Mouse (Mus musculus) T-helper 2 cell (primary cell): Measurements from ENCODE around the gene Ccni.

Source experiments
- in situ Hi-C: fragments of 300-600 bp; cut with MboI, MseI; formaldehyde crosslinking; loops from one replicate; pipeline ENCODE4 v1.15.1; 2025; ENCODE audit warnings: high pct_unique_total_duplicates

Gene Ccni

DNA sequence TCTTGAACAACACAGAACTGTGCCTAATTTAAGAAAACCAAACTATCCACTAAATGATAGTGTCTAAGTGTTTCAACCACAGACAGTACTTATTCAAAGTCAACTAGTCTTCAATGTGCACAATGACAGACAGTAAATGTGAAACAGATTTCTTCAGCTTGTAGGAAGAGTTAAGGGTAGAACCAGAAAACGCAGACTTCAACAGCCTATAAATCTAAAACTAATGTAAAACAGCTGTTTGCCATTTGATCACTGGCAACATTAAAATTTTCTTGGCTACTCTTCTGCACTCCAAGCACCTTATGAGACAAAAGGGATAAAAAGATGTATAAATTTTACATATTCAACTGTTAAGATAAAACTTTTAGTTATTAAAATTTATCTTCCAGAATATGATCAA lies 5.1 kb downstream of the Ccni start:
- in situ Hi-C loops: no loop called here

GRCm38 (mm10) chr5:93198232-93198631 lies 8.1 kb downstream of the Ccni start:
- in situ Hi-C loops: loop anchor here (10.0 kb wide), 1 partner anchor 1233 kb away; the partner anchor contains the start of gene Rchy1

DNA sequence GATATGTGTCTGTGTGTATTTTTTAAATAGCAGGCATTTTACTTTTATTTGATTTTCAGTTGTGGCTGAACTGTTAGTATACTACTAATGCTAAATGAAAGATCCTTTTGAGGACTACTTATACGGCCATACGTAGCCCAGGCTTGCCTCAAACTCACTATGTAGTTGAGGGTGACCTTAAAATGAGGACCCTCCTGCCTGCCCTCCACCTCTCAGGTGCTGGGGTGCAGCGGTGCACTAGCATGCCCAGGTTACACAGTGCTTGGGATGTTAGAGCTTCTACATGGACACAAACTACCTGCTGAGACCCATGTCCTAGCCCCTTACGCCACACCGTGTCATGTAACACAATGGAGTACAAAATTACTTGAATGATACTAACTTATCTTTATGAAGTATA lies 15.9 kb downstream of the Ccni start:
- in situ Hi-C loops: loop anchor here (10.0 kb wide), 1 partner anchor 1226 kb away; the partner anchor contains the start of gene Rchy1

DNA sequence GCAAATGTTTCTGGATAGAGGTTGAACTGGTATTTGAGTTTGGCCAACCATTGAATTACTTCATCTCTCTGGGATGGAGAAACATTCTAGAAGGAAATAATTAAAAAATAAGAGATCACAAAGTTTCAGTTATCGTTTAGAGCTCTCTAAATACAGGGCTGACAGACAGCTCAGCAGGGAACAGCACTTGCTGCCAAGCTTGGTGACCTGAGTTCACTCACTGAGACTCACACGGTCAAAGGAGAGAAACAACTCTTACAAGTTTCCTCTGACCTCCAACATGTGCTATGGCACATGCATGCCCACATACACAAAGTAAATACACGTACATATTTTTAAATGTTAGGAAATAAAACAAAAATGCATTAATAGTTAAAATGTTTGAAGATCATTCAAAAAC lies 16.7 kb downstream of the Ccni start:
- in situ Hi-C loops: loop anchor here (10.0 kb wide), 1 partner anchor 1225 kb away; the partner anchor contains the start of gene Rchy1

GRCm38 (mm10) chr5:93184548-93184947 lies 21.7 kb downstream of the Ccni start:
- in situ Hi-C loops: no loop called here

DNA sequence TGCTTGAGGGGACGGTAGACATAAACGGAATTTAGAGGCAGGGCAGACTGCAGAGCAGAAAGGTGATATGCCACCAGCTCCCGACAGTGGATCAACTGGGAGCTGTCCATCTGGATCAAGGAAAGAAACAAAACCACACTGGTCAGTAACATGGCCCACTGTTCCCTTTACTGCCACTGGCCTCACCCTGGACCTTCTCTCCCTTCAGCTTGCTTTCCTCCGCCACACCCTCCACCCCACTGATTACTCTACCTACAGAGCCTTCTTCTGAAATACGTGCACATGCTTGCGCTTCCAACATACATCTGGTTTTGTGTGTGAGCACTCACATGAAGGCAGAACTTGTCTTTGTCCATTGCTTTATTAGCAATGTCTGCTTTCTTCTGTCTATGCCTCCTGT lies 23.0 kb downstream of the Ccni start:
- in situ Hi-C loops: no loop called here

- in situ Hi-C loops: no loop called here
These were observed 26.0 kb downstream of the Ccni start for GRCm38 (mm10) chr5:93180252-93180651.

DNA sequence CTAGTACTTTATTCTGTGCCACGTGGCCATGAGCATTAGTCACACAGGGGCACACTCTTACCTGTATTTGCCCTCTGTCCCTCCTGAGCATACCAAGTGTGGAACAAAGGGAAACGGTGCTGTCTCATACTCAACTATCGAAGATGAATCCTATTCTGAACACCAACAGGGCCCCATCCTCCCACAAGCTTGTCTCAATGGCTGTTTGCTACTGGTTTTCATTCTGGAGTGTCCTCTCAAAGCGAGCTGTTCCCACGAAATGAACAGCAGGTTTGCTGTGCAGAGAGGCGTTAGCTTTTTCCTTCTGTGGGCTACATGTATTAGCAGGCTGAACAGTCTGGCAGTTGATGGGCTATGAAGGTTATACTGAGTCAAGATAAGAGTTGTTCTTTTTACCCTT lies 27.7 kb downstream of the Ccni start:
- in situ Hi-C loops: no loop called here

- in situ Hi-C loops: no loop called here
These were observed 31.6 kb downstream of the Ccni start for GRCm38 (mm10) chr5:93174675-93175074.

DNA sequence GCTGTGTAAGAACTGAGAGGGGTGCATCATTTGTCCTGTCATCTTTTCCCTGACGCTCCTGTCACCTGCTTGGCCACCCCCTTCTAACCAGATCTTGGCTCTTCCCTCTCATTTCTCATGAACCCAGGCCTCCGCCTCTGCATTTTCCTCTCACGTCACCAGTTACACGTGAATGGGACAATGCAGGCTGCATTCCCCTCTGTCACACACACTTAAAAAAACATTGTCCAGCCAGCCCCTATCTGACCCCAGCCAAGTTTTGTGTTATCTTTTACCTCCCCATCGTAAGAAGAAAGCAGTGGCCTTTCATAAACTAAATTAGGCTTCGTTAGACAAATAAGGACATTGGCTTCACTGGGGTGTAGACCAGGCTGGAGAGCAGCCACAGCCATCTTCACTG lies 33.8 kb downstream of the Ccni start:
- in situ Hi-C loops: no loop called here

DNA sequence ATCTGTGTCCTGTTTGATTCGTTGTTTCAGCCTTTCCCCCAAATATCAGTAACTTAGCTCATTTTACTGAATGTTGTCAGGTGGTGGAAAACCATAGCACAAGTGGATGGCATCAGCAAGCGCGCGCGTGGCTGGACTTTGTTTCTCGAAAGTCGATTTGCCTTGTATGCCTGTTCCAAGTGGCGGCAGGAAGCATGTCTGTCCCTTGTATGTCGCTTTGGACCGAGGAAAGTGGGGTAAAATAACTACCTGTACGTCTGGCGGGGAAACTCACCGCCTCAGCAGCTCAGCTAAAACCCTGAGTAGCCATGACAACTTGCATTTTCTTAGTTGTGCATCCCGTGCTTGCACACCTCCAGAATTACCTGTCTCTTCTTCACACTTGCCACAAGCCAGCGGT lies 34.9 kb downstream of the Ccni start:
- in situ Hi-C loops: no loop called here

GRCm38 (mm10) chr5:93168654-93169053 lies 37.6 kb downstream of the Ccni start:
- in situ Hi-C loops: no loop called here

DNA sequence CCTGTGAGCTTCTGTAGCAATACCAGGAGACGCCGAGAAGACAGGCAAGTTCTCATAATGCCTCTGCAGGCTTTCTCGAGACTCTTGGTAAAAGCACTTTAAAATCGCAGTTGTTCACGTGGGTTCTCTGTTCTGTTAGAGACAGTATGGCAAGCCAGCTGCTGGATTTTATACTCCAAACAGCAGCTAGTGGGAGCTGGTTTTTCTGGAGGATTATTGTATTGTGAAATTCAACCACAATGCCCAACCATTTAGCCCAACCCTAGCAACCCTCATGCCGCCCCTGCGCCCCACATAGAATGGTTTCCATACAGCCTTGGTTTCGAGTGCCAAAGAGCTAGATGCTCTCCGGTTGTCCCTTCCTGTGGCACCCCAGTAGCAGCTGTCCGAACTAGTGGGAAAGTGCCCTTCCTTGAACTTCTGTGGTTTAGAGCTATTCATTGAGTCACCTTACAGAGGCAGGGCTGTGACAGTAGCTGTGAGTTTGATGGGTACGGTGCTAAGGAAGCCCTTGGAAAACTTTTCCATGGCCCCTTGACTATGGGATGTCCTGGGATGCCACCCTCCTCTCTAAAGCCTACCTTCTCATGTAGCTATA lies 38.3 kb downstream of the Ccni start:
- in situ Hi-C loops: no loop called here

DNA sequence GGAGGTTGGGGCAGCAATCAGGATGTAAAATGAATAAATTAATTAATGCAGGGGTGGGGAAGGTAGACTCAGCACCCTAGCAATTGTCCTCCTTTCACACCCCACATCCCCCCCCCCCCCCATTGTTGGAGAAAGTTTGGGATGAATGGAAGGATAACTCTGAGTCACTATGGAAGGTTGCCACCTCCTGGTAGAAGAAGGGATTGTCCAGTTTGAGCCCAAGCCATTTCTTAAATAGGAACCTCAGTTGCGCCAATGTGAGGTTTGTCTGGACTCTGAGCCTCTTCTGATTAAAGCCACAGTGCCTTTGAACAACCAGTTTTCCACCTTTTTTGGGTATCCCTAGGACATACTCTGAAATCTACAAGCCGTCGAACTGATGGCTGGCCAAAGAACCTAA lies 42.8 kb downstream of the Ccni start:
- in situ Hi-C loops: loop anchor here (5.0 kb wide), 1 partner anchor 66 kb away; no protein-coding TSS in a partner anchor

- in situ Hi-C loops: no loop called here
These were observed 51.9 kb downstream of the Ccni start for GRCm38 (mm10) chr5:93154401-93154800.

DNA sequence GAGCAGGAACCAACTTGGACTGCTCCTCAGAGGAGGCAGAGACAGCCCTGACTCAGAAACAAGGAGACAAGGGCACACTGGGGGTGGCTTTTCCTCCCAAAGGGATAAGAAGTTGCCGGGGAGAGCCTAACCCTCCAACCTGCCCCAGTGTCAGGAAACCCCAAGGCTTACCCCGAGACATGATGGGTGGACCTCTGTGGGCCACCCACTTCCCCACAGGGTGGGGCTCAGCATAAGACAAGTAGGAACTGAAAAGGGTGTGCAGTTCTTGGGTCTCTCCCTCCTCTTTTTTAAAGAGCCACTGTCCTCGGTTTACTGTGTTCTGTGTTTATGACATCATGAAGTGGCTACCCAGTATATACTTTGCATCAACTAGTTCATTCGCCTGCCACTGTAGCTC lies 53.8 kb downstream of the Ccni start:
- in situ Hi-C loops: no loop called here

- in situ Hi-C loops: no loop called here
These were observed 54.3 kb downstream of the Ccni start for GRCm38 (mm10) chr5:93151985-93152384.

GRCm38 (mm10) chr5:93149969-93150777 lies 56.1 kb downstream of the Ccni start:
- in situ Hi-C loops: no loop called here

DNA sequence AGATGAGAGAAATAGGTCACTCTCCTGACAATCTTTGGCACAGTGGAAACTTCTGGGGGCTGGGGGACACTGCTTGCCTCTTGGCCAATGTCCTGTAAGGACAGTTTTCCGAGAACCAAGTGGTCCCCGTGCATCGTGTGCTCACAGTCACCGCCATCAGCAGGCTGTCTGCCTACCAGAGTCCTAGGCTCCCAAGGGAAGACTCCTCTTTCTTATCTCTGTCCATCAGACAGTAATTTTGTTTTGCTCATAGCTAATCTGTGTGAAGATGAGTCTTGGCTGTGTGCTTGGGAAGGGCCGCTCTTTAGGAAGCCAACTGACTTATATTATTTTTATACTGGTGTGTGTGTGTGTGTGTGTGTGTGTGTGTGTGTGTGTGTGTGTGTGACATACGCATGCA lies 60.8 kb downstream of the Ccni start:
- in situ Hi-C loops: no loop called here

GRCm38 (mm10) chr5:93144874-93145273 lies 61.4 kb downstream of the Ccni start:
- in situ Hi-C loops: no loop called here

- in situ Hi-C loops: no loop called here
These were observed 62.8 kb downstream of the Ccni start for GRCm38 (mm10) chr5:93143360-93144091.

DNA sequence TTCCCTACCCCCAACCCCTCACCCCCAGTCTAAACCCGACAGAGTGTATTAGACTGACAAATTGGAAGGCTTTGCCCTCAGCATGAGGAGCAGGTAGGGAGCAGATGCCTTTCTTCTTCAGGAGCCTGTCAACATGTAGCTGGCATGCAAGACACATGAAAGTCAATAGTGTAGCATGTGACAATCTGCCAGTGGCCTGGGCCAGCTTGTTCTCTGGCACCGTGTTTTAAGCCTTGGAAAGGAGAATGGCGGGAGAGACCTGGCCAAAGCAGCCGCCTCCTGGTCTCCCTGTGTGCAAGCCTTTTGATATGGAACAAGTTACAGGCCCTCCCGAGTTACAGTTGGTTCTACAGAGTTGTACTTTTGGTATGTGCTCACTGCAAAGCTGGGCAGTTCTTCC lies 65.5 kb downstream of the Ccni start:
- in situ Hi-C loops: no loop called here
